Mouse (Mus musculus): ENCODE data around the gene Fchsd2. TPM values are rescaled to one million over a fixed set of nuclear protein-coding genes. Genes with fewer than 3 reads are reported as not detected.

Gene Fchsd2
- polyA plus RNA-seq, 1 experiment from 2014 or later = 51.6 TPM

GRCm38 (mm10) chr7:101059188-101059587 is 33.5 kb upstream of the Fchsd2 start:
- WGBS = 73% methylated on average over 5 of the region's 5 CpGs
- no peaks in the 10 kb centered on the region for H3K9me3 ChIP-seq (ENCODE audit: control insufficient read depth, low read length)
- H3K36me3 ChIP-seq (ENCODE audit: control insufficient read depth, insufficient read depth, low read length) = no peaks in the 10 kb centered on the region
- no peak overlapping the region for H3K4me2 ChIP-seq (ENCODE audit: low read depth, low read length)
- no peak overlapping the region for H3K27ac ChIP-seq (ENCODE audit: low read depth, low read length)
- H3K27me3 ChIP-seq (ENCODE audit: control insufficient read depth, insufficient read depth, low read length) = no peaks in the 10 kb centered on the region
- no peak overlapping the region for H3K9ac ChIP-seq (replicated peaks; ENCODE audit: low read depth, low read length)
- no peaks in the 10 kb centered on the region for H3K4me1 ChIP-seq (ENCODE audit: control insufficient read depth, insufficient read depth, low read length)
- no peak overlapping the region for H3K4me3 ChIP-seq (ENCODE audit: low read depth, low read length)
- ATAC-seq (ENCODE audit: low read depth) = no peak

- Histone ChIP-seq H3K27ac (ENCODE audit: low read depth, low read length) (no peak overlapping the region), H3K4me1 (ENCODE audit: control insufficient read depth, insufficient read depth, low read length) (no peaks in the 10 kb centered on the region), H3K4me3 (ENCODE audit: low read depth, low read length) (no peak overlapping the region), H3K36me3 (ENCODE audit: control insufficient read depth, insufficient read depth, low read length) (no peaks in the 10 kb centered on the region), H3K9ac (replicated peaks; ENCODE audit: low read depth, low read length) (no peak overlapping the region), H3K27me3 (ENCODE audit: control insufficient read depth, insufficient read depth, low read length) (no peaks in the 10 kb centered on the region), H3K4me2 (ENCODE audit: low read depth, low read length) (no peak overlapping the region), H3K9me3 (ENCODE audit: control insufficient read depth, low read length) (no peaks in the 10 kb centered on the region)
- 75% methylated on average over 5 of the region's 5 CpGs for WGBS
- no peak for ATAC-seq (ENCODE audit: low read depth)
Observed at GRCm38 (mm10) chr7:101060476-101060875, 32.2 kb upstream of the Fchsd2 start.

- Histone ChIP-seq H3K9me3 (ENCODE audit: control insufficient read depth, low read length) (no peaks in the 10 kb centered on the region), H3K4me3 (ENCODE audit: low read depth, low read length) (no peak overlapping the region), H3K4me2 (ENCODE audit: low read depth, low read length) (no peak overlapping the region), H3K9ac (replicated peaks; ENCODE audit: low read depth, low read length) (no peak overlapping the region), H3K27me3 (ENCODE audit: control insufficient read depth, insufficient read depth, low read length) (no peaks in the 10 kb centered on the region), H3K4me1 (ENCODE audit: control insufficient read depth, insufficient read depth, low read length) (no peaks in the 10 kb centered on the region), H3K36me3 (ENCODE audit: control insufficient read depth, insufficient read depth, low read length) (no peaks in the 10 kb centered on the region), H3K27ac (ENCODE audit: low read depth, low read length) (no peak overlapping the region)
- peak; percentile 66; the same call in 1 of the 2 replicates for ATAC-seq (ENCODE audit: low read depth)
- 11% methylated on average over 17 of the region's 17 CpGs for WGBS
Observed at GRCm38 (mm10) chr7:101061381-101061780, 31.3 kb upstream of the Fchsd2 start.

- Histone ChIP-seq H3K4me3 (ENCODE audit: low read depth, low read length) (no peak overlapping the region), H3K4me1 (ENCODE audit: control insufficient read depth, insufficient read depth, low read length) (no peaks in the 10 kb centered on the region), H3K4me2 (ENCODE audit: low read depth, low read length) (no peak overlapping the region), H3K27ac (ENCODE audit: low read depth, low read length) (no peak overlapping the region), H3K9ac (replicated peaks; ENCODE audit: low read depth, low read length) (no peak overlapping the region), H3K9me3 (ENCODE audit: control insufficient read depth, low read length) (no peaks in the 10 kb centered on the region), H3K36me3 (ENCODE audit: control insufficient read depth, insufficient read depth, low read length) (no peaks in the 10 kb centered on the region), H3K27me3 (ENCODE audit: control insufficient read depth, insufficient read depth, low read length) (no peaks in the 10 kb centered on the region)
- 82% methylated on average over 6 of the region's 6 CpGs for WGBS
- ATAC-seq (ENCODE audit: low read depth) = no peak
Observed at GRCm38 (mm10) chr7:101062246-101062645, 30.4 kb upstream of the Fchsd2 start.

GRCm38 (mm10) chr7:101063523-101063922 is 29.1 kb upstream of the Fchsd2 start:
- no peak overlapping the region for H3K4me2 ChIP-seq (ENCODE audit: low read depth, low read length)
- H3K27ac ChIP-seq (ENCODE audit: low read depth, low read length) = no peak overlapping the region
- H3K27me3 ChIP-seq (ENCODE audit: control insufficient read depth, insufficient read depth, low read length) = no peaks in the 10 kb centered on the region
- H3K9me3 ChIP-seq (ENCODE audit: control insufficient read depth, low read length) = no peaks in the 10 kb centered on the region
- no peak overlapping the region for H3K9ac ChIP-seq (replicated peaks; ENCODE audit: low read depth, low read length)
- no peaks in the 10 kb centered on the region for H3K36me3 ChIP-seq (ENCODE audit: control insufficient read depth, insufficient read depth, low read length)
- H3K4me3 ChIP-seq (ENCODE audit: low read depth, low read length) = no peak overlapping the region
- H3K4me1 ChIP-seq (ENCODE audit: control insufficient read depth, insufficient read depth, low read length) = no peaks in the 10 kb centered on the region
- ATAC-seq (ENCODE audit: low read depth) = no peak
- WGBS = 87% methylated on average over 10 of the region's 10 CpGs

GRCm38 (mm10) chr7:101064697-101065688 is 27.7 kb upstream of the Fchsd2 start:
- 85% methylated on average over 7 of the region's 7 CpGs for WGBS
- ATAC-seq (ENCODE audit: low read depth) = no peak
- no peaks in the 10 kb centered on the region for H3K36me3 ChIP-seq (ENCODE audit: control insufficient read depth, insufficient read depth, low read length)
- H3K4me3 ChIP-seq (ENCODE audit: low read depth, low read length) = no peak overlapping the region
- no peak overlapping the region for H3K9ac ChIP-seq (replicated peaks; ENCODE audit: low read depth, low read length)
- H3K4me2 ChIP-seq (ENCODE audit: low read depth, low read length) = no peak overlapping the region
- no peaks in the 10 kb centered on the region for H3K27me3 ChIP-seq (ENCODE audit: control insufficient read depth, insufficient read depth, low read length)
- H3K9me3 ChIP-seq (ENCODE audit: control insufficient read depth, low read length) = no peaks in the 10 kb centered on the region
- H3K27ac ChIP-seq (ENCODE audit: low read depth, low read length) = no peak overlapping the region
- H3K4me1 ChIP-seq (ENCODE audit: control insufficient read depth, insufficient read depth, low read length) = no peaks in the 10 kb centered on the region

GRCm38 (mm10) chr7:101066009-101066408 is 26.7 kb upstream of the Fchsd2 start:
- H3K4me1 ChIP-seq (ENCODE audit: control insufficient read depth, insufficient read depth, low read length) = no peaks in the 10 kb centered on the region
- ATAC-seq (ENCODE audit: low read depth) = no peak
- H3K4me3 ChIP-seq (ENCODE audit: low read depth, low read length) = no peak overlapping the region
- no peak overlapping the region for H3K27ac ChIP-seq (ENCODE audit: low read depth, low read length)
- H3K36me3 ChIP-seq (ENCODE audit: control insufficient read depth, insufficient read depth, low read length) = no peaks in the 10 kb centered on the region
- no peak overlapping the region for H3K9ac ChIP-seq (replicated peaks; ENCODE audit: low read depth, low read length)
- no peaks in the 10 kb centered on the region for H3K27me3 ChIP-seq (ENCODE audit: control insufficient read depth, insufficient read depth, low read length)
- no peak overlapping the region for H3K4me2 ChIP-seq (ENCODE audit: low read depth, low read length)
- H3K9me3 ChIP-seq (ENCODE audit: control insufficient read depth, low read length) = no peaks in the 10 kb centered on the region
- WGBS = 91% methylated on average over 5 of the region's 5 CpGs

- Histone ChIP-seq H3K4me2 (ENCODE audit: low read depth, low read length) (no peak overlapping the region), H3K27ac (ENCODE audit: low read depth, low read length) (no peak overlapping the region), H3K9me3 (ENCODE audit: control insufficient read depth, low read length) (no peaks in the 10 kb centered on the region), H3K9ac (replicated peaks; ENCODE audit: low read depth, low read length) (no peak overlapping the region), H3K4me3 (ENCODE audit: low read depth, low read length) (no peak overlapping the region), H3K36me3 (ENCODE audit: control insufficient read depth, insufficient read depth, low read length) (no peaks in the 10 kb centered on the region), H3K4me1 (ENCODE audit: control insufficient read depth, insufficient read depth, low read length) (no peaks in the 10 kb centered on the region), H3K27me3 (ENCODE audit: control insufficient read depth, insufficient read depth, low read length) (no peaks in the 10 kb centered on the region)
- no peak for ATAC-seq (ENCODE audit: low read depth)
- WGBS = 80% methylated on average over 3 of the region's 3 CpGs
Observed at GRCm38 (mm10) chr7:101066650-101067346, 25.9 kb upstream of the Fchsd2 start.

GRCm38 (mm10) chr7:101067521-101067920 is 25.1 kb upstream of the Fchsd2 start:
- Histone ChIP-seq H3K27me3 (ENCODE audit: control insufficient read depth, insufficient read depth, low read length) (no peaks in the 10 kb centered on the region), H3K9ac (replicated peaks; ENCODE audit: low read depth, low read length) (no peak overlapping the region), H3K9me3 (ENCODE audit: control insufficient read depth, low read length) (no peaks in the 10 kb centered on the region), H3K4me2 (ENCODE audit: low read depth, low read length) (no peak overlapping the region), H3K27ac (ENCODE audit: low read depth, low read length) (no peak overlapping the region), H3K36me3 (ENCODE audit: control insufficient read depth, insufficient read depth, low read length) (no peaks in the 10 kb centered on the region), H3K4me1 (ENCODE audit: control insufficient read depth, insufficient read depth, low read length) (no peaks in the 10 kb centered on the region), H3K4me3 (ENCODE audit: low read depth, low read length) (no peak overlapping the region)
- WGBS = 81% methylated on average over 2 of the region's 2 CpGs
- no peak for ATAC-seq (ENCODE audit: low read depth)
